Comparison of ENCODE assay signal across 9 mouse cellular contexts in the genomic region with DNA sequence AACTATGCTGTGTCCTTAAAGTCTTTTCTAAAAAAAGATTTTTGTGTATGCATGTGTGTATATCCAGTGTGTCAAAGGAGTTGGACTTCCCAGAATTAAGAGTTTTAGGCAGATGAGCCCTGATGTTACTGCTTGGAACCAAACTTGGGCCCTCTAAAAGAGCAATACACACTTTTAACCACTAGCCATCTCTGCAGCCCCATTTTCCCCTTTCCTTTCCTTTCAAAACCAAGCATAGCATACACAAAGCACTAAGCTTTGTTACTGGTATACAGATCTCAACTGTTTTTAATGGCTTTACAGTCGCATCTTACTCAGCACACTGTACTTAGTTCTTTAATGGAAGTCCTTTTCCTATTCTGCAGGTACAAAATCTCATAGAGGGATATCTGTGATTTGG. TPM values are rescaled to one million over a fixed set of nuclear protein-coding genes. Genes with fewer than 3 reads are reported as not detected.
A peak's percentile ranks its signal among the peaks of the same experiment; 100 is the strongest.
DNase-seq lines count a peak whose midpoint lies in the region; ATAC-seq and TF ChIP-seq lines count a peak whose summit lies in the region.
"Had no signal": no experiment of that assay in that cellular context is flagged by ENCODE, and none has a peak within 500 bp of the region (broad histone marks: within the 10 kb centered on the region; RNA-seq: fewer than 3 reads in every experiment).

No protein-coding gene starts in this region.

- no peaks in the 10 kb centered on the region for H3K27me3 ChIP-seq in embryonic facial prominence, embryonic 10.5 days (replicated peaks; ENCODE audit: low read depth, poor library complexity, severe bottlenecking)
- no peaks in the 10 kb centered on the region for H3K27me3 ChIP-seq in intestine, embryonic 16.5 days (replicated peaks; ENCODE audit: control insufficient read depth, insufficient read depth, low read length)
- no peaks in the 10 kb centered on the region for H3K27me3 ChIP-seq in neural tube, embryonic 12.5 days (replicated peaks)

- 91% methylated on average over 1 of the region's 1 CpGs for WGBS in embryonic facial prominence, embryonic 10.5 days
- 81% methylated on average over 1 of the region's 1 CpGs for WGBS in intestine, embryonic 16.5 days
- 92% methylated on average over 1 of the region's 1 CpGs for WGBS in neural tube, embryonic 12.5 days

- H3K27ac ChIP-seq in layer of hippocampus, adult 2 months = peak overlapping the region; percentile 99; the same call in 1 of the 2 replicates
- peak overlapping the region; percentile 95 for H3K27ac ChIP-seq in embryonic facial prominence, embryonic 10.5 days (replicated peaks)
- no peak overlapping the region for H3K27ac ChIP-seq in intestine, embryonic 16.5 days (ENCODE audit: low read length)
- no peak overlapping the region for H3K27ac ChIP-seq in neural tube, embryonic 12.5 days

- peaks cover 7% of the 10 kb centered on the region for H3K4me1 ChIP-seq in embryonic facial prominence, embryonic 10.5 days
- peaks cover 8% of the 10 kb centered on the region; the same call in 1 of the 2 replicates for H3K4me1 ChIP-seq in intestine, embryonic 16.5 days (ENCODE audit: control insufficient read depth, insufficient read depth, low read length)
- peaks cover 10% of the 10 kb centered on the region for H3K4me1 ChIP-seq in neural tube, embryonic 12.5 days

- no peak for ATAC-seq in intestine, embryonic 16.5 days
- no peak for ATAC-seq in neural tube, embryonic 12.5 days (ENCODE audit: low FRiP score, low read depth)

- no peak for TF ChIP-seq CTCF in layer of hippocampus, adult 2 months (conservative IDR thresholded peaks at IDR 0.05)

- H3K9me3 ChIP-seq in embryonic facial prominence, embryonic 10.5 days = no peaks in the 10 kb centered on the region
- no peaks in the 10 kb centered on the region for H3K9me3 ChIP-seq in intestine, embryonic 16.5 days (ENCODE audit: control insufficient read depth, low read length)
- H3K9me3 ChIP-seq in neural tube, embryonic 12.5 days = no peaks in the 10 kb centered on the region

- no peak for DNase-seq in layer of hippocampus, adult 2 months (ENCODE audit: low spot score in 2 of 2)
- DNase-seq in layer of hippocampus, postnatal 36 days = no peak
- no peak for DNase-seq in embryonic facial prominence, embryonic 10.5 days (ENCODE audit: low spot score)
- no peak for DNase-seq in layer of hippocampus, adult 9-10 months (ENCODE audit: low spot score)
- no peak for DNase-seq in cerebellum, postnatal 10 days
- DNase-seq in adrenal gland, adult 18-20 months (ENCODE audit: low spot score in 2 of 2) = no peak
- DNase-seq: kidney, postnatal 4 days had no signal

- peak overlapping the region; percentile 93 for H3K4me3 ChIP-seq in layer of hippocampus, adult 2 months
- H3K4me3 ChIP-seq in embryonic facial prominence, embryonic 10.5 days = peak overlapping the region; percentile 91
- peak overlapping the region; percentile 93 for H3K4me3 ChIP-seq in intestine, embryonic 16.5 days (ENCODE audit: low read length)
- peak overlapping the region; percentile 79; the same call in 1 of the 2 replicates for H3K4me3 ChIP-seq in neural tube, embryonic 12.5 days

- H3K9ac ChIP-seq in intestine, embryonic 16.5 days (ENCODE audit: low read depth, low read length) = peak overlapping the region; percentile 92
- peak overlapping the region; percentile 81; the same call in 1 of the 2 replicates for H3K9ac ChIP-seq in neural tube, embryonic 12.5 days

- peaks cover 51% of the 10 kb centered on the region for H3K36me3 ChIP-seq in embryonic facial prominence, embryonic 10.5 days (replicated peaks)
- H3K36me3 ChIP-seq in intestine, embryonic 16.5 days (ENCODE audit: control insufficient read depth, insufficient read depth, low read length) = peaks cover 9% of the 10 kb centered on the region; the same call in 1 of the 2 replicates
- H3K36me3 ChIP-seq in neural tube, embryonic 12.5 days = peaks cover 33% of the 10 kb centered on the region

- H3K4me2 ChIP-seq in intestine, embryonic 16.5 days (ENCODE audit: low read depth, low read length) = peak overlapping the region; percentile 70
- peak overlapping the region; percentile 74 for H3K4me2 ChIP-seq in neural tube, embryonic 12.5 days (replicated peaks)

RNA-seq across cellular contexts. Expression of gene C87436, which starts 1.4 kb away (rescaled TPM):
- 10 to 100 TPM; 18.9 to 20.6 TPM for total RNA-seq in layer of hippocampus, adult 2 months (2021)
- total RNA-seq in layer of hippocampus, postnatal 36 days (2021) = 10 to 100 TPM; 16.4 to 16.5 TPM
- polyA plus RNA-seq in embryonic facial prominence, embryonic 10.5 days (2016; fragmentation: Nextera tagmentation; extraction: Ambion mirVana) = 22.6 and 25.1 TPM in 2 replicates
- 17.9 and 21.7 TPM in 2 replicates for polyA plus RNA-seq in intestine, embryonic 16.5 days (2015; fragmentation: Nextera tagmentation; extraction: Ambion mirVana)
- polyA plus RNA-seq in neural tube, embryonic 12.5 days (2016; fragmentation: Nextera tagmentation; extraction: Ambion mirVana) = 25.1 and 27.8 TPM in 2 replicates
- 10 to 100 TPM; 18.1 to 18.6 TPM for total RNA-seq in adrenal gland, adult 18-20 months (2021)

RNA-seq across cellular contexts. Expression of gene Gm44790, which starts 13.1 kb away (rescaled TPM):
- not detected for total RNA-seq in layer of hippocampus, adult 2 months (2021)
- under 1 TPM in 1 of 2 experiments, not detected in 1; 0.88 TPM for total RNA-seq in layer of hippocampus, postnatal 36 days (2021)
- polyA plus RNA-seq in embryonic facial prominence, embryonic 10.5 days (2016; fragmentation: Nextera tagmentation; extraction: Ambion mirVana) = 0.69 and 2.5 TPM in 2 replicates
- not detected in 2 replicates for polyA plus RNA-seq in intestine, embryonic 16.5 days (2015; fragmentation: Nextera tagmentation; extraction: Ambion mirVana)
- polyA plus RNA-seq in neural tube, embryonic 12.5 days (2016; fragmentation: Nextera tagmentation; extraction: Ambion mirVana) = 0.37 TPM in 1 of 2 replicates, not detected in the other
- 1 to 10 TPM in 1 of 2 experiments, not detected in 1; 2.7 TPM for total RNA-seq in adrenal gland, adult 18-20 months (2021)

RNA-seq across cellular contexts. Expression of gene Tia1, which starts 35.5 kb away (rescaled TPM):
- total RNA-seq in layer of hippocampus, adult 2 months (2021) = 100 to 1,000 TPM; 151 to 156 TPM
- total RNA-seq in layer of hippocampus, postnatal 36 days (2021) = 100 to 1,000 TPM; 131 to 154 TPM
- polyA plus RNA-seq in embryonic facial prominence, embryonic 10.5 days (2016; fragmentation: Nextera tagmentation; extraction: Ambion mirVana) = 214 and 222 TPM in 2 replicates
- 97.9 and 110 TPM in 2 replicates for polyA plus RNA-seq in intestine, embryonic 16.5 days (2015; fragmentation: Nextera tagmentation; extraction: Ambion mirVana)
- polyA plus RNA-seq in neural tube, embryonic 12.5 days (2016; fragmentation: Nextera tagmentation; extraction: Ambion mirVana) = 333 and 353 TPM in 2 replicates
- 10 to 100 TPM; 40.3 to 56.3 TPM for total RNA-seq in adrenal gland, adult 18-20 months (2021)

RNA-seq across cellular contexts. Expression of gene Pcyox1, which starts 42.6 kb away (rescaled TPM):
- 100 to 1,000 TPM; 112 to 118 TPM for total RNA-seq in layer of hippocampus, adult 2 months (2021)
- total RNA-seq in layer of hippocampus, postnatal 36 days (2021) = 100 to 1,000 TPM; 105 to 114 TPM
- 68.2 and 73.0 TPM in 2 replicates for polyA plus RNA-seq in embryonic facial prominence, embryonic 10.5 days (2016; fragmentation: Nextera tagmentation; extraction: Ambion mirVana)
- polyA plus RNA-seq in intestine, embryonic 16.5 days (2015; fragmentation: Nextera tagmentation; extraction: Ambion mirVana) = 76.7 and 77.2 TPM in 2 replicates
- polyA plus RNA-seq in neural tube, embryonic 12.5 days (2016; fragmentation: Nextera tagmentation; extraction: Ambion mirVana) = 121 and 123 TPM in 2 replicates
- total RNA-seq in adrenal gland, adult 18-20 months (2021) = 100 to 1,000 TPM; 114 to 221 TPM

Comparison
In these comparisons a context has a peak if more than half of its experiments do, and no peak if none do; other contexts are left out.
1. H3K27ac ChIP-seq: peak in layer of hippocampus, adult 2 months (single experiment) and embryonic facial prominence, embryonic 10.5 days (single experiment); none in intestine, embryonic 16.5 days (single experiment) and neural tube, embryonic 12.5 days (single experiment).
2. Peak in every context shown above with its lines, with median percentiles within 50 percentile points of each other: H3K4me3 ChIP-seq.